In the genomic region with DNA sequence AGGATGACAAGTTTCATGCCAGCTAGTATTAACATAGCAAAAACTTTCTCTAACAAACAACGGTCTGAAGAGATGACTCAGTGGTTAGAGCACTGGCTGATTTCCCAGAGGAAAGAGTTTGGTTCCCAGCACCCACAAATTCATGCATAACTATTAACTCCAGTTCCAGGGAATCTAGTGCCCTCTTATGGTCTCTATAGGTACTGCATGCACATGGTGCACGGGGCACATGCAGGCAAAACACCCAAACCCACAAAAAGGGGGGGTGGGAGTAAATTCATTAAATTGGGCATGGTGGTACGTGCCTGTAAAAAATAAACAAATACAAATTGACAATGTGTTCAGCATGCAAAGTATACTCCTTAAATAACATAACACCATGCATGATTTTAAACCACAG, we compare ENCODE assay signal across 23 mouse cellular contexts. TPM values are rescaled to one million over a fixed set of nuclear protein-coding genes. Genes with fewer than 3 reads are reported as not detected.
DNase-seq lines count a peak whose midpoint lies in the region; ATAC-seq and TF ChIP-seq lines count a peak whose summit lies in the region.
"Had no signal": no experiment of that assay in that cellular context is flagged by ENCODE, and none has a peak within 500 bp of the region (broad histone marks: within the 10 kb centered on the region; RNA-seq: fewer than 3 reads in every experiment).

No protein-coding gene starts in this region.

- H3K4me3 ChIP-seq in kidney, postnatal 0 days (replicated peaks; ENCODE audit: low read depth, low read length) = no peak overlapping the region
- H3K4me3 ChIP-seq in kidney, adult 2 months (ENCODE audit: insufficient read depth, low read depth, low read length) = no peak overlapping the region
- no peak overlapping the region for H3K4me3 ChIP-seq in ES-Bruce4 (ENCODE audit: low read depth, low read length)
- H3K4me3 ChIP-seq: embryonic facial prominence, embryonic 15.5 days; heart, embryonic 15.5 days; lung, embryonic 15.5 days; midbrain, embryonic 13.5 days had no signal

- no peak for TF ChIP-seq EP300 in ES-Bruce4 (IDR thresholded peaks at IDR 0.05; ENCODE audit: insufficient read depth, low read depth, low read length)

- no peak for DNase-seq in kidney, postnatal 0 days (ENCODE audit: low spot score)
- no peak for DNase-seq in kidney, adult 2 months
- DNase-seq in 3T3-L1 (ENCODE audit: low read depth, low spot score) (peak; percentile 32), R1 (ENCODE audit: low read depth, low spot score) (peak; percentile 86)
- DNase-seq in left cerebral cortex, postnatal 14 days (ENCODE audit: low spot score in 2 of 2) = no peak
- DNase-seq in layer of hippocampus, adult 9-10 months (ENCODE audit: low spot score) = no peak
- no peak for DNase-seq in cerebellum, adult 8-10 months
- DNase-seq: adrenal gland, postnatal 36 days; cerebellum, adult 18-20 months; cerebellum, postnatal 36 days; gastrocnemius, postnatal 14 days; heart, adult 18-20 months; kidney, adult 8-10 months; kidney, postnatal 25 days; thymus, postnatal 4 days had no signal

- no peaks in the 10 kb centered on the region for H3K36me3 ChIP-seq in kidney, postnatal 0 days (ENCODE audit: insufficient read depth, low read length)
- H3K36me3 ChIP-seq in kidney, adult 2 months (ENCODE audit: control insufficient read depth, insufficient read depth, low read length) = no peaks in the 10 kb centered on the region
- no peaks in the 10 kb centered on the region for H3K36me3 ChIP-seq in ES-Bruce4 (ENCODE audit: control insufficient read depth, insufficient read depth, low read length, poor library complexity, severe bottlenecking)
- H3K36me3 ChIP-seq: embryonic facial prominence, embryonic 15.5 days; heart, embryonic 15.5 days; lung, embryonic 15.5 days; midbrain, embryonic 13.5 days had no signal

- WGBS in kidney, postnatal 0 days = 90% methylated on average over 3 of the region's 3 CpGs
- 85% methylated on average over 3 of the region's 3 CpGs for WGBS in kidney, adult 2 months

- ATAC-seq in kidney, postnatal 0 days (replicated peaks; ENCODE audit: low FRiP score, low read depth) = no peak
- ATAC-seq: hindbrain, embryonic 16.5 days; midbrain, embryonic 13.5 days had no signal

- no peaks in the 10 kb centered on the region for H3K27me3 ChIP-seq in kidney, postnatal 0 days (ENCODE audit: insufficient read depth, low read length)
- H3K27me3 ChIP-seq in kidney, adult 2 months (replicated peaks; ENCODE audit: control insufficient read depth, insufficient read depth, low read length) = no peaks in the 10 kb centered on the region
- H3K27me3 ChIP-seq in ES-Bruce4 (ENCODE audit: control insufficient read depth, insufficient read depth, low read length, poor library complexity, severe bottlenecking) = no peaks in the 10 kb centered on the region
- H3K27me3 ChIP-seq: embryonic facial prominence, embryonic 15.5 days; heart, embryonic 15.5 days; lung, embryonic 15.5 days; midbrain, embryonic 13.5 days had no signal

- peak; percentile 3; the same call in 1 of the 2 replicates for TF ChIP-seq CTCF in kidney, postnatal 0 days (IDR thresholded peaks at IDR 0.05; ENCODE audit: low read depth)
- TF ChIP-seq CTCF in kidney, adult 2 months (conservative IDR thresholded peaks at IDR 0.05; ENCODE audit: insufficient read depth, insufficient read length, low read depth, low read length) = no peak
- TF ChIP-seq CTCF in ES-Bruce4 (IDR thresholded peaks at IDR 0.05; ENCODE audit: low read depth, low read length) = peak; percentile 37

- no peak overlapping the region for H3K27ac ChIP-seq in kidney, postnatal 0 days
- no peak overlapping the region for H3K27ac ChIP-seq in kidney, adult 2 months (ENCODE audit: insufficient read depth, low read depth, low read length)
- H3K27ac ChIP-seq in ES-Bruce4 (ENCODE audit: insufficient read depth, low read length) = no peak overlapping the region
- H3K27ac ChIP-seq: embryonic facial prominence, embryonic 15.5 days; heart, embryonic 15.5 days; lung, embryonic 15.5 days; midbrain, embryonic 13.5 days had no signal

- H3K9ac ChIP-seq in kidney, postnatal 0 days (ENCODE audit: low read depth, low read length) = no peak overlapping the region
- H3K9ac ChIP-seq in ES-Bruce4 (ENCODE audit: low read depth, poor library complexity, severe bottlenecking) = no peak overlapping the region
- H3K9ac ChIP-seq: embryonic facial prominence, embryonic 15.5 days; heart, embryonic 15.5 days; lung, embryonic 15.5 days; midbrain, embryonic 13.5 days had no signal

- 0 out of 2 replicates have a peak, but pooled peaks cover 4% of the 10 kb centered on the region for H3K9me3 ChIP-seq in kidney, postnatal 0 days (replicated peaks; ENCODE audit: low read length)
- H3K9me3 ChIP-seq in ES-Bruce4 (replicated peaks; ENCODE audit: control insufficient read depth, insufficient read depth, low read length, poor library complexity, severe bottlenecking) = no peaks in the 10 kb centered on the region

- no peaks in the 10 kb centered on the region for H3K4me1 ChIP-seq in kidney, postnatal 0 days (replicated peaks; ENCODE audit: insufficient read depth, low read length)
- H3K4me1 ChIP-seq in kidney, adult 2 months (ENCODE audit: control insufficient read depth, insufficient read depth, low read length) = no peaks in the 10 kb centered on the region
- no peaks in the 10 kb centered on the region for H3K4me1 ChIP-seq in ES-Bruce4 (ENCODE audit: control insufficient read depth, insufficient read depth, low read length)
- H3K4me1 ChIP-seq: embryonic facial prominence, embryonic 15.5 days; heart, embryonic 15.5 days; lung, embryonic 15.5 days; midbrain, embryonic 13.5 days had no signal

- no peak overlapping the region for H3K4me2 ChIP-seq in kidney, postnatal 0 days (ENCODE audit: low read length)
- H3K4me2 ChIP-seq: embryonic facial prominence, embryonic 15.5 days; heart, embryonic 15.5 days; lung, embryonic 15.5 days; midbrain, embryonic 13.5 days had no signal

- intact Hi-C loops in left cerebral cortex, postnatal 14 days (cut with DNase I) = no loop called here

- TF ChIP-seq POLR2A in kidney, adult 2 months (IDR thresholded peaks at IDR 0.05; ENCODE audit: low read depth, low read length) = no peak
- no peak for TF ChIP-seq POLR2A in ES-Bruce4 (IDR thresholded peaks at IDR 0.05; ENCODE audit: insufficient read depth, low read length)

RNA-seq across cellular contexts. Expression of a gene that starts 32.4 kb away (rescaled TPM):
- 0.15 and 0.17 TPM in 2 replicates for polyA plus RNA-seq in kidney, postnatal 0 days (2015; fragmentation: Nextera tagmentation; extraction: Ambion mirVana)
- polyA plus RNA-seq in kidney, adult 2 months (2012; rRNA removed) = 0.05 and 0.06 TPM in 2 replicates
- 19.0 and 30.5 TPM in 2 replicates for polyA plus RNA-seq in ES-Bruce4 (2011; ENCODE audit: insufficient read depth, insufficient read length, low read depth, missing spikeins)
- under 1 TPM; 0.32 to 0.44 TPM for total RNA-seq in left cerebral cortex, postnatal 14 days (2021)
- polyA plus RNA-seq: embryonic facial prominence, embryonic 15.5 days; heart, embryonic 15.5 days; limb, embryonic 14.5 days; lung, embryonic 15.5 days; midbrain, embryonic 13.5 days; small intestine, adult 2 months had no signal

Comparison
In these comparisons a context has a peak if more than half of its experiments do, and no peak if none do; other contexts are left out.
1. DNase-seq: peak in 3T3-L1 (single experiment) and R1 (single experiment); none in kidney, postnatal 0 days (single experiment), kidney, adult 2 months (single experiment), left cerebral cortex, postnatal 14 days (0 of 2), layer of hippocampus, adult 9-10 months (single experiment) and cerebellum, adult 8-10 months (single experiment).
2. RNA of a gene that starts 32.4 kb away (polyA plus RNA-seq): 19.0 to 30.5 TPM in ES-Bruce4; 0.15 to 0.17 TPM in kidney, postnatal 0 days and 0.05 to 0.06 TPM in kidney, adult 2 months; every median in the first group is over 10 times any median in the second.